Mouse (Mus musculus): ENCODE results near the gene Oas2. TPM values are rescaled to one million over a fixed set of nuclear protein-coding genes. Genes with fewer than 3 reads are reported as not detected.
A peak's percentile ranks its signal among the peaks of the same experiment; 100 is the strongest.

Gene Oas2
- polyA plus RNA-seq, 1 experiment from 2014 or later, result 0.14 TPM

GRCm38 (mm10) chr5:120692034-120692433 lies 57.6 kb downstream of the Oas2 start:
- Histone ChIP-seq H3K4me2 (no peak overlapping the region), H3K27me3 (peaks cover 70% of the 10 kb centered on the region), H3K4me1 (replicated peaks) (peaks cover 21% of the 10 kb centered on the region), H3K9me3 (no peaks in the 10 kb centered on the region), H3K4me3 (no peak overlapping the region), H3K27ac (no peak overlapping the region), H3K36me3 (peaks cover 61% of the 10 kb centered on the region), H3K9ac (no peak overlapping the region)
- WGBS, result 81% methylated on average over 19 of the region's 19 CpGs
- no peak for ATAC-seq (ENCODE audit: low FRiP score)

- Histone ChIP-seq H3K27me3 (peaks cover 68% of the 10 kb centered on the region), H3K4me3 (no peak overlapping the region), H3K9ac (no peak overlapping the region), H3K36me3 (peaks cover 76% of the 10 kb centered on the region), H3K9me3 (no peaks in the 10 kb centered on the region), H3K4me1 (replicated peaks) (peaks cover 13% of the 10 kb centered on the region), H3K4me2 (no peak overlapping the region), H3K27ac (no peak overlapping the region)
- WGBS, result 56% methylated on average over 4 of the region's 4 CpGs
- no peak for ATAC-seq (ENCODE audit: low FRiP score)
Measured at GRCm38 (mm10) chr5:120690417-120690816, 59.2 kb downstream of the Oas2 start.

- Histone ChIP-seq H3K9me3 (no peaks in the 10 kb centered on the region), H3K4me3 (no peak overlapping the region), H3K27ac (no peak overlapping the region), H3K4me1 (replicated peaks) (no peaks in the 10 kb centered on the region; the same call in 1 of the 2 replicates), H3K9ac (no peak overlapping the region), H3K27me3 (peaks cover 68% of the 10 kb centered on the region), H3K4me2 (no peak overlapping the region), H3K36me3 (peaks cover 72% of the 10 kb centered on the region)
- 38% methylated on average over 4 of the region's 4 CpGs for WGBS
- no peak for ATAC-seq (ENCODE audit: low FRiP score)
Measured at GRCm38 (mm10) chr5:120688434-120688833, 61.2 kb downstream of the Oas2 start.

- Histone ChIP-seq H3K4me1 (replicated peaks) (peaks cover 4% of the 10 kb centered on the region; the same call in 1 of the 2 replicates), H3K36me3 (peaks cover 72% of the 10 kb centered on the region), H3K9ac (no peak overlapping the region), H3K9me3 (no peaks in the 10 kb centered on the region), H3K4me2 (no peak overlapping the region), H3K27me3 (peaks cover 68% of the 10 kb centered on the region), H3K27ac (no peak overlapping the region), H3K4me3 (no peak overlapping the region)
- WGBS, result 88% methylated on average over 5 of the region's 5 CpGs
- ATAC-seq (ENCODE audit: low FRiP score), result no peak
Measured at GRCm38 (mm10) chr5:120687897-120688296, 61.8 kb downstream of the Oas2 start.

- Histone ChIP-seq H3K36me3 (peaks cover 72% of the 10 kb centered on the region), H3K9me3 (no peaks in the 10 kb centered on the region), H3K27ac (no peak overlapping the region), H3K9ac (no peak overlapping the region), H3K4me1 (replicated peaks) (peaks cover 8% of the 10 kb centered on the region; the same call in 1 of the 2 replicates), H3K4me2 (no peak overlapping the region), H3K27me3 (peaks cover 68% of the 10 kb centered on the region), H3K4me3 (no peak overlapping the region)
- WGBS, result 86% methylated on average over 3 of the region's 3 CpGs
- ATAC-seq (ENCODE audit: low FRiP score), result no peak
Measured at GRCm38 (mm10) chr5:120687484-120687851, 62.2 kb downstream of the Oas2 start.

GRCm38 (mm10) chr5:120686749-120687483 lies 62.7 kb downstream of the Oas2 start:
- no peak for ATAC-seq (ENCODE audit: low FRiP score)
- peaks cover 72% of the 10 kb centered on the region for H3K36me3 ChIP-seq
- WGBS, result 91% methylated on average over 6 of the region's 6 CpGs
- no peak overlapping the region for H3K4me2 ChIP-seq
- H3K9me3 ChIP-seq, result no peaks in the 10 kb centered on the region
- H3K4me3 ChIP-seq, result no peak overlapping the region
- peaks cover 13% of the 10 kb centered on the region for H3K4me1 ChIP-seq (replicated peaks)
- H3K27ac ChIP-seq, result no peak overlapping the region
- H3K27me3 ChIP-seq, result peaks cover 68% of the 10 kb centered on the region
- no peak overlapping the region for H3K9ac ChIP-seq

GRCm38 (mm10) chr5:120685678-120686077 lies 64.0 kb downstream of the Oas2 start:
- H3K27me3 ChIP-seq, result peaks cover 61% of the 10 kb centered on the region
- ATAC-seq (ENCODE audit: low FRiP score), result no peak
- H3K36me3 ChIP-seq, result peaks cover 66% of the 10 kb centered on the region
- no peak overlapping the region for H3K9ac ChIP-seq
- no peak overlapping the region for H3K4me3 ChIP-seq
- 83% methylated on average over 8 of the region's 8 CpGs for WGBS
- no peak overlapping the region for H3K27ac ChIP-seq
- no peak overlapping the region for H3K4me2 ChIP-seq
- H3K4me1 ChIP-seq (replicated peaks), result peaks cover 20% of the 10 kb centered on the region
- H3K9me3 ChIP-seq, result no peaks in the 10 kb centered on the region

GRCm38 (mm10) chr5:120682982-120683771 lies 66.5 kb downstream of the Oas2 start:
- peaks cover 32% of the 10 kb centered on the region for H3K4me1 ChIP-seq (replicated peaks)
- H3K36me3 ChIP-seq, result peaks cover 58% of the 10 kb centered on the region
- ATAC-seq (ENCODE audit: low FRiP score), result no peak
- no peak overlapping the region for H3K27ac ChIP-seq
- H3K4me2 ChIP-seq, result no peak overlapping the region
- no peak overlapping the region for H3K4me3 ChIP-seq
- H3K9me3 ChIP-seq, result no peaks in the 10 kb centered on the region
- H3K9ac ChIP-seq, result no peak overlapping the region
- H3K27me3 ChIP-seq, result peaks cover 54% of the 10 kb centered on the region
- WGBS, result 10% methylated on average over 24 of the region's 24 CpGs

GRCm38 (mm10) chr5:120680918-120681317 lies 68.7 kb downstream of the Oas2 start:
- H3K9me3 ChIP-seq, result no peaks in the 10 kb centered on the region
- peaks cover 43% of the 10 kb centered on the region for H3K27me3 ChIP-seq
- H3K4me1 ChIP-seq (replicated peaks), result peaks cover 32% of the 10 kb centered on the region
- no peak for ATAC-seq (ENCODE audit: low FRiP score)
- 85% methylated on average over 18 of the region's 18 CpGs for WGBS
- H3K27ac ChIP-seq, result peak overlapping the region; percentile 92
- no peak overlapping the region for H3K4me2 ChIP-seq
- no peak overlapping the region for H3K9ac ChIP-seq
- no peak overlapping the region for H3K4me3 ChIP-seq
- peaks cover 37% of the 10 kb centered on the region for H3K36me3 ChIP-seq

Other genes with a start within 250 kb of the Oas2 start
- gene Plbd2, start 246.2 kb downstream of the Oas2 start, polyA plus RNA-seq (2015; fragmentation: Nextera tagmentation; extraction: Ambion mirVana), result 31.8 and 32.3 TPM in 2 replicates
- 2.5 and 4.1 TPM in 2 replicates for gene Slc8b1, start 238.7 kb downstream of the Oas2 start, polyA plus RNA-seq (2015; fragmentation: Nextera tagmentation; extraction: Ambion mirVana)
- 18.2 and 18.7 TPM in 2 replicates for gene Tpcn1, start 161.2 kb downstream of the Oas2 start, polyA plus RNA-seq (2015; fragmentation: Nextera tagmentation; extraction: Ambion mirVana)
- 2.4 and 2.6 TPM in 2 replicates for gene Iqcd, start 160.8 kb downstream of the Oas2 start, polyA plus RNA-seq (2015; fragmentation: Nextera tagmentation; extraction: Ambion mirVana)
- gene Rita1, start 137.3 kb downstream of the Oas2 start, polyA plus RNA-seq (2015; fragmentation: Nextera tagmentation; extraction: Ambion mirVana), result 26.2 TPM in 2 replicates
- 44.0 and 47.7 TPM in 2 replicates for gene Ddx54, start 137.1 kb downstream of the Oas2 start, polyA plus RNA-seq (2015; fragmentation: Nextera tagmentation; extraction: Ambion mirVana)
- gene Cfap73, start 115.6 kb downstream of the Oas2 start, polyA plus RNA-seq (2015; fragmentation: Nextera tagmentation; extraction: Ambion mirVana), result 0.28 and 0.49 TPM in 2 replicates
- gene Rasal1, start 101.0 kb downstream of the Oas2 start, polyA plus RNA-seq (2015; fragmentation: Nextera tagmentation; extraction: Ambion mirVana), result 0.14 TPM in 2 replicates
- gene Dtx1, start 37.9 kb downstream of the Oas2 start, polyA plus RNA-seq (2015; fragmentation: Nextera tagmentation; extraction: Ambion mirVana), result 34.5 and 34.8 TPM in 2 replicates
- gene Oas3, start 27.8 kb upstream of the Oas2 start, polyA plus RNA-seq (2015; fragmentation: Nextera tagmentation; extraction: Ambion mirVana), result 0.65 and 0.69 TPM in 2 replicates
- gene Oas1e, start 45.7 kb upstream of the Oas2 start, polyA plus RNA-seq (2015; fragmentation: Nextera tagmentation; extraction: Ambion mirVana), result 0.35 TPM in 1 of 2 replicates, not detected in the other
- gene Oas1c, start 62.7 kb upstream of the Oas2 start, polyA plus RNA-seq (2015; fragmentation: Nextera tagmentation; extraction: Ambion mirVana), result 0.54 and 0.57 TPM in 2 replicates
- not detected in 2 replicates for gene Oas1f, start 97.5 kb upstream of the Oas2 start, polyA plus RNA-seq (2015; fragmentation: Nextera tagmentation; extraction: Ambion mirVana)
- not detected in 2 replicates for gene Oas1h, start 111.6 kb upstream of the Oas2 start, polyA plus RNA-seq (2015; fragmentation: Nextera tagmentation; extraction: Ambion mirVana)
- 0.19 TPM in 1 of 2 replicates, not detected in the other for gene Oas1g, start 137.8 kb upstream of the Oas2 start, polyA plus RNA-seq (2015; fragmentation: Nextera tagmentation; extraction: Ambion mirVana)
- 0.49 and 0.85 TPM in 2 replicates for gene Oas1a, start 157.7 kb upstream of the Oas2 start, polyA plus RNA-seq (2015; fragmentation: Nextera tagmentation; extraction: Ambion mirVana)
- gene Oas1d, start 164.7 kb upstream of the Oas2 start, polyA plus RNA-seq (2015; fragmentation: Nextera tagmentation; extraction: Ambion mirVana), result not detected in 2 replicates